8 mouse cellular contexts compared by ENCODE assay signal in genomic region chr6:38650263-38650937, GRCm38 (mm10). TPM values are rescaled to one million over a fixed set of nuclear protein-coding genes. Genes with fewer than 3 reads are reported as not detected.
DNase-seq lines count a peak whose midpoint lies in the region; ATAC-seq and TF ChIP-seq lines count a peak whose summit lies in the region.

No protein-coding gene starts in this region.

- H3K9me3 ChIP-seq in liver, embryonic 14.5 days (ENCODE audit: control insufficient read depth, low read length), result no peaks in the 10 kb centered on the region
- no peaks in the 10 kb centered on the region for H3K9me3 ChIP-seq in neural tube, embryonic 12.5 days

- no peak for ATAC-seq in liver, embryonic 14.5 days (ENCODE audit: insufficient read depth)
- peak; percentile 50; the same call in 1 of the 2 replicates for ATAC-seq in neural tube, embryonic 12.5 days (ENCODE audit: low FRiP score, low read depth)

- H3K4me1 ChIP-seq in liver, embryonic 14.5 days (replicated peaks; ENCODE audit: control insufficient read depth in 2 of 2, insufficient read depth in 2 of 2, low read length in 1 of 2), result no peaks in the 10 kb centered on the region
- H3K4me1 ChIP-seq in neural tube, embryonic 12.5 days, result no peaks in the 10 kb centered on the region
- H3K4me1 ChIP-seq in testis, adult 2 months (ENCODE audit: control insufficient read depth, insufficient read depth, low read length), result no peaks in the 10 kb centered on the region

- no peak overlapping the region for H3K9ac ChIP-seq in liver, embryonic 14.5 days (replicated peaks)
- no peak overlapping the region for H3K9ac ChIP-seq in neural tube, embryonic 12.5 days

- TF ChIP-seq CTCF in liver, embryonic 14.5 days (IDR thresholded peaks at IDR 0.05; ENCODE audit: low read depth), result peak; percentile 96
- TF ChIP-seq CTCF in testis, adult 2 months (IDR thresholded peaks at IDR 0.05; ENCODE audit: control insufficient read depth, insufficient read depth, insufficient replicate concordance, low read depth, low read length), result peak; percentile 89; the same call in 1 of the 2 replicates

- no peaks in the 10 kb centered on the region for H3K36me3 ChIP-seq in liver, embryonic 14.5 days (replicated peaks; ENCODE audit: control insufficient read depth, insufficient read depth, low read depth)
- H3K36me3 ChIP-seq in neural tube, embryonic 12.5 days, result no peaks in the 10 kb centered on the region
- H3K36me3 ChIP-seq in testis, adult 2 months (ENCODE audit: control insufficient read depth, insufficient read depth, low read length), result no peaks in the 10 kb centered on the region

- no peak for TF ChIP-seq EP300 in liver, embryonic 14.5 days (IDR thresholded peaks at IDR 0.05; ENCODE audit: low read depth)

- H3K4me3 ChIP-seq in liver, embryonic 14.5 days (ENCODE audit: insufficient read depth in 1 of 2, low read depth in 2 of 2, low read length in 2 of 2), result no peak overlapping the region
- H3K4me3 ChIP-seq in neural tube, embryonic 12.5 days, result no peak overlapping the region
- no peak overlapping the region for H3K4me3 ChIP-seq in testis, adult 2 months (ENCODE audit: control insufficient read depth, low read depth, low read length)

- TF ChIP-seq POLR2A in testis, adult 2 months (IDR thresholded peaks at IDR 0.05; ENCODE audit: control insufficient read depth, low read depth, low read length), result no peak

- H3K4me2 ChIP-seq in liver, embryonic 14.5 days (ENCODE audit: low read depth), result no peak overlapping the region
- H3K4me2 ChIP-seq in neural tube, embryonic 12.5 days (replicated peaks), result no peak overlapping the region

- peak; percentile 63 for DNase-seq in CD4-positive helper T cell, adult 2 months (ENCODE audit: low read depth, low spot score)
- peak; percentile 56 to 67 for DNase-seq in adrenal gland, adult 18-20 months (ENCODE audit: low spot score in 2 of 2)
- DNase-seq in embryo, embryonic 10 days (ENCODE audit: low spot score), result peak; percentile 92
- DNase-seq in gastrocnemius, postnatal 36 days, result peak; percentile 32 to 45
- DNase-seq in kidney, postnatal 14 days, result peak; percentile 71
- peak; percentile 54 to 68 (median 61) for DNase-seq in liver, embryonic 14.5 days (ENCODE audit: low read depth in 3 of 3, low spot score in 3 of 3)

- WGBS in liver, embryonic 14.5 days (ENCODE audit: insufficient replicate concordance), result 38% methylated on average over 14 of the region's 14 CpGs
- WGBS in neural tube, embryonic 12.5 days, result 43% methylated on average over 14 of the region's 14 CpGs

- H3K27ac ChIP-seq in liver, embryonic 14.5 days, result no peak overlapping the region
- H3K27ac ChIP-seq in neural tube, embryonic 12.5 days, result no peak overlapping the region
- H3K27ac ChIP-seq in testis, adult 2 months (ENCODE audit: control insufficient read depth, insufficient read depth, low read depth, low read length), result no peak overlapping the region

- intact Hi-C loops in gastrocnemius, postnatal 36 days (cut with DNase I), result loop anchor here (2.0 to 5.0 kb wide), 2 partner anchors 44 to 262 kb away; no protein-coding TSS in a partner anchor

- H3K27me3 ChIP-seq in liver, embryonic 14.5 days (ENCODE audit: control insufficient read depth, insufficient read depth, low read length), result no peaks in the 10 kb centered on the region
- H3K27me3 ChIP-seq in neural tube, embryonic 12.5 days (replicated peaks), result no peaks in the 10 kb centered on the region
- H3K27me3 ChIP-seq in testis, adult 2 months (ENCODE audit: control insufficient read depth, insufficient read depth, low read length), result no peaks in the 10 kb centered on the region

RNA-seq across cellular contexts. Expression of gene Clec2l, which starts 12.5 kb away (rescaled TPM):
- 1 to 10 TPM; 1.2 to 4.4 TPM for total RNA-seq in adrenal gland, adult 18-20 months (2021)
- total RNA-seq in gastrocnemius, postnatal 36 days (2021), result under 1 TPM; 0.36 to 0.47 TPM
- 0.09 and 0.13 TPM in 2 replicates for polyA plus RNA-seq in liver, embryonic 14.5 days (2012; rRNA removed)
- not detected in 2 replicates for polyA plus RNA-seq in liver, embryonic 14.5 days (2014; fragmentation: Nextera tagmentation; extraction: Ambion mirVana)
- polyA plus RNA-seq in neural tube, embryonic 12.5 days (2016; fragmentation: Nextera tagmentation; extraction: Ambion mirVana), result 7.3 and 7.8 TPM in 2 replicates
- 0.41 and 0.61 TPM in 2 replicates for polyA plus RNA-seq in testis, adult 2 months (2012; rRNA removed)

RNA-seq across cellular contexts. Expression of gene Klrg2, which starts 13.4 kb away (rescaled TPM):
- total RNA-seq in adrenal gland, adult 18-20 months (2021), result 1 to 10 TPM; 3.7 to 3.8 TPM
- total RNA-seq in gastrocnemius, postnatal 36 days (2021), result under 1 TPM; 0.10 to 0.12 TPM
- 0.01 TPM in 2 replicates for polyA plus RNA-seq in liver, embryonic 14.5 days (2012; rRNA removed)
- polyA plus RNA-seq in liver, embryonic 14.5 days (2014; fragmentation: Nextera tagmentation; extraction: Ambion mirVana), result 0.08 TPM in 1 of 2 replicates, not detected in the other
- 0.14 TPM in 1 of 2 replicates, not detected in the other for polyA plus RNA-seq in neural tube, embryonic 12.5 days (2016; fragmentation: Nextera tagmentation; extraction: Ambion mirVana)
- 0.64 and 0.86 TPM in 2 replicates for polyA plus RNA-seq in testis, adult 2 months (2012; rRNA removed)

Comparison
In these comparisons a context has a peak if more than half of its experiments do, and no peak if none do; other contexts are left out.
1. DNase-seq: peak in every context shown above with its lines; median percentile 92 in embryo, embryonic 10 days; 71 in kidney, postnatal 14 days; 63 in CD4-positive helper T cell, adult 2 months; 62 in adrenal gland, adult 18-20 months; 61 in liver, embryonic 14.5 days; 38 in gastrocnemius, postnatal 36 days.